Mouse (Mus musculus): ENCODE measurements around the gene A030005L19Rik. TPM values are rescaled to one million over a fixed set of nuclear protein-coding genes. Genes with fewer than 3 reads are reported as not detected.
"Not testable (repeated sequence)": the region's sequence is repeated elsewhere in the genome, so short reads cannot be mapped to it uniquely, and the experiment has no call there.

The A030005L19Rik gene
- 0.47 TPM in 1 of 2 replicates, not detected in the other for polyA plus RNA-seq (2014; fragmentation: Nextera tagmentation; extraction: Ambion mirVana)

- no peak within 1 kb of the TSS for H3K9ac ChIP-seq (ENCODE audit: low read length)
- no peak within 1 kb of the TSS for H3K27ac ChIP-seq (ENCODE audit: low read depth, low read length)
- H3K4me2 ChIP-seq (ENCODE audit: low read depth, low read length, severe bottlenecking), result no peak within 1 kb of the TSS
- no peak for DNase-seq (ENCODE audit: low spot score)
- H3K36me3 ChIP-seq (ENCODE audit: control insufficient read depth, insufficient read depth, low read length), result no peaks in the 10 kb centered on the region
- H3K4me1 ChIP-seq (replicated peaks; ENCODE audit: control insufficient read depth, insufficient read depth, low read length), result no peaks in the 10 kb centered on the region
- H3K9me3 ChIP-seq (ENCODE audit: control insufficient read depth, low read length), result no peaks in the 10 kb centered on the region
- WGBS, result 87% methylated on average over 3 of the region's 3 CpGs
- H3K4me3 ChIP-seq (ENCODE audit: low read depth, low read length), result no peak within 1 kb of the TSS
- H3K27me3 ChIP-seq (ENCODE audit: control insufficient read depth, insufficient read depth, low read length), result no peaks in the 10 kb centered on the region
- ATAC-seq (replicated peaks; ENCODE audit: low FRiP score), result no peak
Observed at GRCm38 (mm10) chr1:82913025-82913424, at the start of gene A030005L19Rik. Gene A030005L19Rik, plus strand, starts transcription at chr1:82913325.

DNA sequence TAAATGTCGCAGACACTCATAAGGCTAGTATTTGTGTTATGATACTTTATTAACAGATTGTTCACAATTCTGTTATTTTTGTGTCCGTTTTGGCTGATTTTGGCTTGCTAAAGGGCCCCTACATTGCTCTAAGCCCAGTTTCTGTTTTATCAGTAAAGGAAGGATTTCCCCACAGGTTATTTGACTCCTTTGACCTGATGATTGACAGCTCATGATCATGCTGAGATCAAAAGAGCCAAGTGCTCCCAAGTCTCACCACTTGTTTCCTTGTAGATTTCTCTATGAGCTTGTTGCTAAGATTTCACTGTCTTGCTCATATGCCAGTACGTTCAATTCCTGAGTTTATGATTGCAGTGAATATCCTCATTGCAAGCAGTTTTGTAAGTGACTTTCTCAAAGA lies 42.9 kb upstream of the A030005L19Rik start:
- H3K9ac ChIP-seq (ENCODE audit: low read length), result no peak overlapping the region
- H3K27ac ChIP-seq (ENCODE audit: low read depth, low read length), result no peak overlapping the region
- H3K4me1 ChIP-seq (replicated peaks; ENCODE audit: control insufficient read depth, insufficient read depth, low read length), result no peaks in the 10 kb centered on the region
- no peaks in the 10 kb centered on the region for H3K9me3 ChIP-seq (ENCODE audit: control insufficient read depth, low read length)
- no peaks in the 10 kb centered on the region for H3K27me3 ChIP-seq (ENCODE audit: control insufficient read depth, insufficient read depth, low read length)
- no peaks in the 10 kb centered on the region for H3K36me3 ChIP-seq (ENCODE audit: control insufficient read depth, insufficient read depth, low read length)
- no peak for ATAC-seq (replicated peaks; ENCODE audit: low FRiP score)
- WGBS, result 88% methylated on average over 3 of the region's 3 CpGs
- H3K4me3 ChIP-seq (ENCODE audit: low read depth, low read length), result no peak overlapping the region
- H3K4me2 ChIP-seq (ENCODE audit: low read depth, low read length, severe bottlenecking), result no peak overlapping the region
- DNase-seq (ENCODE audit: low spot score), result no peak

DNA sequence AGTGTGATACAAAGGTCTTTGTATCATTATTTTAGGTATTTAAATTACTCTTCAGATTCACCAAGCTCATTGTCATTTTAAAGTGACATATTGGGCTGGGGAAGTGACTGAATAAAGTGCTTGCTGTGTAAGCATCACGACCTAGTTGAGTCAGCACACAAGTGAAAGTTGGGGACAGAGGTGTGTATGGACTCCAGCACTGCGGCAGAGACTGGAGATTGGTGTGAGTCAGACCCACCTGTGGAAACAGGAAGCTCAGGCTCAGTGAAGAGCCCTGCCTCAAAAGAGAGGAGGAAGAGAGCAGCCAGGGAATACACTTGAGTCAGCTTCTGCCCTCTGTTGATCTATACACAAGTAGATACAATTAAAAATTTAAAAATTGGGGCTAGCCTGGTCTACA lies 34.0 kb upstream of the A030005L19Rik start:
- ATAC-seq (replicated peaks; ENCODE audit: low FRiP score) (no peak), DNase-seq (ENCODE audit: low spot score) (no peak)
- H3K36me3 ChIP-seq (ENCODE audit: control insufficient read depth, insufficient read depth, low read length), result no peaks in the 10 kb centered on the region
- H3K9me3 ChIP-seq (ENCODE audit: control insufficient read depth, low read length), result no peaks in the 10 kb centered on the region
- no peak overlapping the region for H3K4me3 ChIP-seq (ENCODE audit: low read depth, low read length)
- H3K9ac ChIP-seq (ENCODE audit: low read length), result no peak overlapping the region
- 88% methylated on average over 2 of the region's 2 CpGs for WGBS
- no peaks in the 10 kb centered on the region for H3K4me1 ChIP-seq (replicated peaks; ENCODE audit: control insufficient read depth, insufficient read depth, low read length)
- H3K27me3 ChIP-seq (ENCODE audit: control insufficient read depth, insufficient read depth, low read length), result no peaks in the 10 kb centered on the region
- no peak overlapping the region for H3K27ac ChIP-seq (ENCODE audit: low read depth, low read length)
- H3K4me2 ChIP-seq (ENCODE audit: low read depth, low read length, severe bottlenecking), result no peak overlapping the region

DNA sequence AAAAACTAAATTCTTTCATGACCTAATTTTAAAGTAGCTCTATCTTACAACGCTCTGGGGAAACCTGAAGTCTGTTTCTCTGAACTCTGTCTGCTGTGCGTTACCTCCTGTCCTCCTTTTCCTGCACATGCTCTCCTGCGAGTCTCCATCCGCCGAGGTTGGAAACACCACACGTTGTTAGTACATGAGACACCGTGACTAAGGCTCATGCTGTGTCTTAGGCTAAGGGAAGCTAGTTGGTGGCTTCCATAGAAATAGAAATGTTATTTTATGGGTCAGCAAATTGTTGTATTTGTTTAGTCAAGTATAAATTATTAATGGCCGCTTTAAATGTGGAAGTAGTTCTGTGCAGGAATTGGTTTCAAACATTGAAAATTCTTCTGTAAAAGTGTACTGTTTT lies 32.9 kb upstream of the A030005L19Rik start:
- H3K36me3 ChIP-seq (ENCODE audit: control insufficient read depth, insufficient read depth, low read length), result no peaks in the 10 kb centered on the region
- WGBS, result 68% methylated on average over 8 of the region's 8 CpGs
- H3K27ac ChIP-seq (ENCODE audit: low read depth, low read length), result no peak overlapping the region
- no peaks in the 10 kb centered on the region for H3K27me3 ChIP-seq (ENCODE audit: control insufficient read depth, insufficient read depth, low read length)
- no peak overlapping the region for H3K9ac ChIP-seq (ENCODE audit: low read length)
- H3K4me1 ChIP-seq (replicated peaks; ENCODE audit: control insufficient read depth, insufficient read depth, low read length), result no peaks in the 10 kb centered on the region
- no peak overlapping the region for H3K4me2 ChIP-seq (ENCODE audit: low read depth, low read length, severe bottlenecking)
- ATAC-seq (replicated peaks; ENCODE audit: low FRiP score), result no peak
- no peak overlapping the region for H3K4me3 ChIP-seq (ENCODE audit: low read depth, low read length)
- H3K9me3 ChIP-seq (ENCODE audit: control insufficient read depth, low read length), result no peaks in the 10 kb centered on the region
- DNase-seq (ENCODE audit: low spot score), result no peak

DNA sequence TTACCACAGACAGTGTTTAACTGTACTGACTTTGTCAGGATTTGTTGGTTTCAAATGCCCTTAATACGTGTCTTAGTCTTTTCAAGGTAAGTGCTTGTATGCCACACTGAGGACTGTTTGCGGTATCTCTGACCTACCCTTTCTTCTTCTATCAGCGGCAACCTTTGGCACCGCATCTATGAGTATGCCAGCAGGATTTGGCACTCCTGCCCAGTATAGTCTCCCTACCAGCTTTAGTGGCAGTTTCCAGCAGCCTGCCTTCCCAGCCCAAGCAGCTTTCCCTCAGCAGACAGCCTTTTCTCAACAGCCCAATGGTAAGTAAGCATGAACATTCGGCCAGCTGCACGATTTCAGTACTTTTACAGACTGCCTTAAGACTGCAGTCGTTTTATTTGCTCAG lies 19.9 kb upstream of the A030005L19Rik start:
- H3K4me2 ChIP-seq (ENCODE audit: low read depth, low read length, severe bottlenecking), result no peak overlapping the region
- H3K9ac ChIP-seq (ENCODE audit: low read length), result no peak overlapping the region
- no peak overlapping the region for H3K4me3 ChIP-seq (ENCODE audit: low read depth, low read length)
- DNase-seq (ENCODE audit: low spot score) (no peak), ATAC-seq (replicated peaks; ENCODE audit: low FRiP score) (no peak)
- H3K9me3 ChIP-seq (ENCODE audit: control insufficient read depth, low read length), result no peaks in the 10 kb centered on the region
- no peak overlapping the region for H3K27ac ChIP-seq (ENCODE audit: low read depth, low read length)
- 96% methylated on average over 7 of the region's 7 CpGs for WGBS
- H3K36me3 ChIP-seq (ENCODE audit: control insufficient read depth, insufficient read depth, low read length), result peaks cover 2% of the 10 kb centered on the region; the same call in 1 of the 2 replicates
- no peaks in the 10 kb centered on the region for H3K4me1 ChIP-seq (replicated peaks; ENCODE audit: control insufficient read depth, insufficient read depth, low read length)
- no peaks in the 10 kb centered on the region for H3K27me3 ChIP-seq (ENCODE audit: control insufficient read depth, insufficient read depth, low read length)

- Histone ChIP-seq H3K9me3 (ENCODE audit: control insufficient read depth, low read length) (no peaks in the 10 kb centered on the region), H3K4me1 (replicated peaks; ENCODE audit: control insufficient read depth, insufficient read depth, low read length) (no peaks in the 10 kb centered on the region), H3K4me3 (ENCODE audit: low read depth, low read length) (no peak overlapping the region), H3K4me2 (ENCODE audit: low read depth, low read length, severe bottlenecking) (no peak overlapping the region), H3K27ac (ENCODE audit: low read depth, low read length) (no peak overlapping the region), H3K9ac (ENCODE audit: low read length) (no peak overlapping the region), H3K27me3 (ENCODE audit: control insufficient read depth, insufficient read depth, low read length) (no peaks in the 10 kb centered on the region), H3K36me3 (ENCODE audit: control insufficient read depth, insufficient read depth, low read length) (no peaks in the 10 kb centered on the region)
- ATAC-seq (replicated peaks; ENCODE audit: low FRiP score) (no peak), DNase-seq (ENCODE audit: low spot score) (no peak)
- 98% methylated on average over 1 of the region's 1 CpGs for WGBS
Observed at GRCm38 (mm10) chr1:82900567-82900966, 12.6 kb upstream of the A030005L19Rik start.

DNA sequence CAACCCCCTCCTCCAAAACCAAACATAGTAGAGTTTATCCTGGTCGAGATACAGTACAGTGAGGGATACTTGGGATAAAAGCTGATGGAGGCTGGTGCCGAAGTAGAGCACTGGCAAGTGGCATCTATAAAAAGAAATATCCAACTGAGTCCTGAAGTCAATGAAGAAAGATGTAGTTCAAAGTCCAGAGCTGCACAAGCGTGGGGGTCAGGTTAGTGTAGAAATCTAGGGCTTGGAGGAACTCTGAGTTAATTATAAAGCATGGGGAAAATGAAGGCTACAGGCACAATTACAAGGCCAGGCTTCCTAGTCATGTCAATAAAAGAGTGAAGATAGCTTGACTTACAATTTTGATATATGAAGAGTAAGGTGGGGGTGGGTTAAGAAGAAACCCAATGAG lies 11.9 kb upstream of the A030005L19Rik start:
- Histone ChIP-seq H3K27ac (ENCODE audit: low read depth, low read length) (no peak overlapping the region), H3K36me3 (ENCODE audit: control insufficient read depth, insufficient read depth, low read length) (no peaks in the 10 kb centered on the region), H3K4me3 (ENCODE audit: low read depth, low read length) (no peak overlapping the region), H3K9ac (ENCODE audit: low read length) (no peak overlapping the region), H3K4me2 (ENCODE audit: low read depth, low read length, severe bottlenecking) (no peak overlapping the region), H3K27me3 (ENCODE audit: control insufficient read depth, insufficient read depth, low read length) (no peaks in the 10 kb centered on the region), H3K9me3 (ENCODE audit: control insufficient read depth, low read length) (no peaks in the 10 kb centered on the region), H3K4me1 (replicated peaks; ENCODE audit: control insufficient read depth, insufficient read depth, low read length) (no peaks in the 10 kb centered on the region)
- DNase-seq (ENCODE audit: low spot score), result no peak
- 94% methylated on average over 3 of the region's 3 CpGs for WGBS
- ATAC-seq (replicated peaks; ENCODE audit: low FRiP score), result no peak

DNA sequence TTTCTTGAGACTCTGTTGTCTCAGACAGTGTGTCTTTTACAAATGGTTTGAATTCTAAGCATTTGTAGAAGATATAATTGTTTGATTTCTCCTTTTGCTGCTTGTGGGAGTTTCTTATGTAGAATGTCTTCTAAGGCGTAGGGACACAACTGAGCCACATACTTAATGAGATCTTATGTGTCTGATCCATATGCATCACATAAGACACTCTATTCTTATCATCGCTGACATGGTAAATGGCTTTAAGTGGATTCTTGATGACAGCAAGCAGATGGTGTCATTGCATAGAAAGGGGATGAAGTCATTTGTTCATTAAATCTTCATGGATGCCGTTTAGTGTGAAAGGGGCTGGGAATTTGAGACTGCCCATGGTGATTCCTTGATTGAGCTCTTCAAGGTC lies 7.2 kb upstream of the A030005L19Rik start:
- no peak overlapping the region for H3K4me2 ChIP-seq (ENCODE audit: low read depth, low read length, severe bottlenecking)
- H3K4me1 ChIP-seq (replicated peaks; ENCODE audit: control insufficient read depth, insufficient read depth, low read length), result no peaks in the 10 kb centered on the region
- no peak overlapping the region for H3K27ac ChIP-seq (ENCODE audit: low read depth, low read length)
- H3K9me3 ChIP-seq (ENCODE audit: control insufficient read depth, low read length), result no peaks in the 10 kb centered on the region
- no peak for DNase-seq (ENCODE audit: low spot score)
- no peak overlapping the region for H3K9ac ChIP-seq (ENCODE audit: low read length)
- no peaks in the 10 kb centered on the region for H3K27me3 ChIP-seq (ENCODE audit: control insufficient read depth, insufficient read depth, low read length)
- H3K4me3 ChIP-seq (ENCODE audit: low read depth, low read length), result no peak overlapping the region
- no peaks in the 10 kb centered on the region for H3K36me3 ChIP-seq (ENCODE audit: control insufficient read depth, insufficient read depth, low read length)
- no peak for ATAC-seq (replicated peaks; ENCODE audit: low FRiP score)
- 75% methylated on average over 3 of the region's 3 CpGs for WGBS

- H3K9ac ChIP-seq (ENCODE audit: low read length); H3K4me1 ChIP-seq (replicated peaks; ENCODE audit: control insufficient read depth, insufficient read depth, low read length); H3K36me3 ChIP-seq (ENCODE audit: control insufficient read depth, insufficient read depth, low read length); H3K4me2 ChIP-seq (ENCODE audit: low read depth, low read length, severe bottlenecking); H3K27ac ChIP-seq (ENCODE audit: low read depth, low read length); DNase-seq (ENCODE audit: low spot score); H3K27me3 ChIP-seq (ENCODE audit: control insufficient read depth, insufficient read depth, low read length); ATAC-seq (replicated peaks; ENCODE audit: low FRiP score); H3K9me3 ChIP-seq (ENCODE audit: control insufficient read depth, low read length); H3K4me3 ChIP-seq (ENCODE audit: low read depth, low read length): not testable (repeated sequence)
- WGBS, result 95% methylated on average over 5 of the region's 5 CpGs
Observed at GRCm38 (mm10) chr1:82913434-82913833, 309 bp downstream of the A030005L19Rik start.
